Mouse (Mus musculus) G1E (cell line): Measurements from ENCODE around the gene Pla1a.

Experiments
- CTCF ChIP-seq: IDR thresholded peaks from 2 replicates; pipeline ENCODE4 v1.5.1; 2012; ENCODE audit warnings: low read depth, low read length, inconsistent platforms, mixed read lengths
- GATA1 ChIP-seq: IDR thresholded peaks from 2 replicates; pipeline ENCODE4 v1.6.1; 2012; ENCODE audit warnings: borderline replicate concordance, low read length, inconsistent platforms, mixed read lengths

- TF ChIP-seq CTCF (no peak), GATA1 (no peak)
Measured at GRCm38 (mm10) chr16:38453952-38454351, 21.0 kb upstream of the Pla1a start.
